Mouse (Mus musculus): Measurements from ENCODE around the gene Hamp2. TPM values are rescaled to one million over a fixed set of nuclear protein-coding genes. Genes with fewer than 3 reads are reported as not detected.

Hamp2 gene
- polyA plus RNA-seq, 1 experiment from 2014 or later: 0.52 TPM

GRCm38 (mm10) chr7:30884047-30884446 is 40.4 kb downstream of the Hamp2 start:
- H3K4me1 ChIP-seq (replicated peaks; ENCODE audit: control insufficient read depth, insufficient read depth): no peaks in the 10 kb centered on the region
- H3K36me3 ChIP-seq (ENCODE audit: control insufficient read depth, insufficient read depth, low read length): no peaks in the 10 kb centered on the region
- H3K27ac ChIP-seq (replicated peaks): no peak overlapping the region
- H3K9me3 ChIP-seq (ENCODE audit: control insufficient read depth, low read length): no peaks in the 10 kb centered on the region
- DNase-seq (ENCODE audit: low spot score): no peak
- no peak overlapping the region for H3K4me3 ChIP-seq (ENCODE audit: low read depth, low read length)
- no peak overlapping the region for H3K4me2 ChIP-seq (replicated peaks; ENCODE audit: low read depth)
- no peak overlapping the region for H3K9ac ChIP-seq (ENCODE audit: low read length)
- no peak for ATAC-seq (ENCODE audit: low FRiP score, low TSS enrichment)
- TF ChIP-seq EP300 (optimal IDR thresholded peaks at IDR 0.05) (no peak), CTCF (IDR thresholded peaks at IDR 0.05; ENCODE audit: low read depth) (no peak)
- no peaks in the 10 kb centered on the region for H3K27me3 ChIP-seq (ENCODE audit: control insufficient read depth, insufficient read depth, low read length)

GRCm38 (mm10) chr7:30881367-30881766 is 43.1 kb downstream of the Hamp2 start:
- Histone ChIP-seq H3K27ac (replicated peaks) (no peak overlapping the region), H3K4me3 (ENCODE audit: low read depth, low read length) (no peak overlapping the region), H3K9ac (ENCODE audit: low read length) (no peak overlapping the region), H3K9me3 (ENCODE audit: control insufficient read depth, low read length) (no peaks in the 10 kb centered on the region), H3K4me1 (replicated peaks; ENCODE audit: control insufficient read depth, insufficient read depth) (no peaks in the 10 kb centered on the region), H3K4me2 (replicated peaks; ENCODE audit: low read depth) (no peak overlapping the region), H3K36me3 (ENCODE audit: control insufficient read depth, insufficient read depth, low read length) (no peaks in the 10 kb centered on the region), H3K27me3 (ENCODE audit: control insufficient read depth, insufficient read depth, low read length) (no peaks in the 10 kb centered on the region)
- TF ChIP-seq EP300 (optimal IDR thresholded peaks at IDR 0.05) (no peak), CTCF (IDR thresholded peaks at IDR 0.05; ENCODE audit: low read depth) (no peak)
- 67% methylated on average over 3 of the region's 3 CpGs for WGBS
- no peak for ATAC-seq (ENCODE audit: low FRiP score, low TSS enrichment)
- DNase-seq (ENCODE audit: low spot score): no peak

GRCm38 (mm10) chr7:30880176-30880575 is 44.3 kb downstream of the Hamp2 start, which contains the start of gene Cd22:
Gene Cd22 (minus strand): TSS chr7:30880342.
- no peak for ATAC-seq (ENCODE audit: low FRiP score, low TSS enrichment)
- no peak within 1 kb of the TSS for H3K27ac ChIP-seq (replicated peaks)
- 52% methylated on average over 7 of the region's 7 CpGs for WGBS

GRCm38 (mm10) chr7:30878950-30879349 is 45.5 kb downstream of the Hamp2 start:
- Histone ChIP-seq H3K4me2 (replicated peaks; ENCODE audit: low read depth) (no peak overlapping the region), H3K9me3 (ENCODE audit: control insufficient read depth, low read length) (no peaks in the 10 kb centered on the region), H3K27ac (replicated peaks) (no peak overlapping the region), H3K27me3 (ENCODE audit: control insufficient read depth, insufficient read depth, low read length) (no peaks in the 10 kb centered on the region), H3K4me3 (ENCODE audit: low read depth, low read length) (no peak overlapping the region), H3K4me1 (replicated peaks; ENCODE audit: control insufficient read depth, insufficient read depth) (no peaks in the 10 kb centered on the region), H3K36me3 (ENCODE audit: control insufficient read depth, insufficient read depth, low read length) (no peaks in the 10 kb centered on the region), H3K9ac (ENCODE audit: low read length) (no peak overlapping the region)
- 80% methylated on average over 6 of the region's 6 CpGs for WGBS
- DNase-seq (ENCODE audit: low spot score): no peak
- TF ChIP-seq CTCF (IDR thresholded peaks at IDR 0.05; ENCODE audit: low read depth) (no peak), EP300 (optimal IDR thresholded peaks at IDR 0.05) (no peak)
- no peak for ATAC-seq (ENCODE audit: low FRiP score, low TSS enrichment)

More at GRCm38 (mm10) chr7:30880176-30880575, 44.3 kb downstream of the Hamp2 start, which contains the start of gene Cd22:
- Histone ChIP-seq H3K27me3 (ENCODE audit: control insufficient read depth, insufficient read depth, low read length) (no peaks in the 10 kb centered on the region), H3K9me3 (ENCODE audit: control insufficient read depth, low read length) (no peaks in the 10 kb centered on the region), H3K4me1 (replicated peaks; ENCODE audit: control insufficient read depth, insufficient read depth) (no peaks in the 10 kb centered on the region), H3K36me3 (ENCODE audit: control insufficient read depth, insufficient read depth, low read length) (no peaks in the 10 kb centered on the region), H3K9ac (ENCODE audit: low read length) (no peak within 1 kb of the TSS), H3K4me2 (replicated peaks; ENCODE audit: low read depth) (no peak within 1 kb of the TSS), H3K4me3 (ENCODE audit: low read depth, low read length) (no peak within 1 kb of the TSS)
- no peak for TF ChIP-seq EP300 (optimal IDR thresholded peaks at IDR 0.05)
- no peak for TF ChIP-seq CTCF (IDR thresholded peaks at IDR 0.05; ENCODE audit: low read depth)
- DNase-seq (ENCODE audit: low spot score): no peak

GRCm38 (mm10) chr7:30873083-30873482 is 51.4 kb downstream of the Hamp2 start:
- no peak for TF ChIP-seq EP300 (optimal IDR thresholded peaks at IDR 0.05)
- peak; percentile 83 for TF ChIP-seq CTCF (IDR thresholded peaks at IDR 0.05; ENCODE audit: low read depth)
- Histone ChIP-seq H3K4me1 (replicated peaks; ENCODE audit: control insufficient read depth, insufficient read depth) (no peaks in the 10 kb centered on the region), H3K36me3 (ENCODE audit: control insufficient read depth, insufficient read depth, low read length) (no peaks in the 10 kb centered on the region), H3K27ac (replicated peaks) (no peak overlapping the region), H3K27me3 (ENCODE audit: control insufficient read depth, insufficient read depth, low read length) (no peaks in the 10 kb centered on the region; the same call in 1 of the 2 replicates), H3K4me2 (replicated peaks; ENCODE audit: low read depth) (no peak overlapping the region), H3K9ac (ENCODE audit: low read length) (no peak overlapping the region), H3K9me3 (ENCODE audit: control insufficient read depth, low read length) (no peaks in the 10 kb centered on the region), H3K4me3 (ENCODE audit: low read depth, low read length) (no peak overlapping the region)
- 22% methylated on average over 15 of the region's 15 CpGs for WGBS
- DNase-seq (ENCODE audit: low spot score): peak; percentile 85
- ATAC-seq (ENCODE audit: low FRiP score, low TSS enrichment): peak; percentile 67

Other genes with a start within 250 kb of the Hamp2 start
- gene 2200002J24Rik, start 225.8 kb downstream of the Hamp2 start, polyA plus RNA-seq (2015; fragmentation: Nextera tagmentation; extraction: Ambion mirVana): 54.4 and 61.2 TPM in 2 replicates
- gene Atp4a, start 212.5 kb downstream of the Hamp2 start, polyA plus RNA-seq (2015; fragmentation: Nextera tagmentation; extraction: Ambion mirVana): 601 and 695 TPM in 2 replicates
- gene Tmem147, start 195.1 kb downstream of the Hamp2 start, polyA plus RNA-seq (2015; fragmentation: Nextera tagmentation; extraction: Ambion mirVana): 210 and 221 TPM in 2 replicates
- 0.27 and 0.30 TPM in 2 replicates for gene Gapdhs, start 181.0 kb downstream of the Hamp2 start, polyA plus RNA-seq (2015; fragmentation: Nextera tagmentation; extraction: Ambion mirVana)
- gene Sbsn, start 173.2 kb downstream of the Hamp2 start, polyA plus RNA-seq (2015; fragmentation: Nextera tagmentation; extraction: Ambion mirVana): 438 and 453 TPM in 2 replicates
- 1,959 and 2,038 TPM in 2 replicates for gene Dmkn, start 160.9 kb downstream of the Hamp2 start, polyA plus RNA-seq (2015; fragmentation: Nextera tagmentation; extraction: Ambion mirVana)
- 12,744 and 13,054 TPM in 2 replicates for gene Krtdap, start 136.8 kb downstream of the Hamp2 start, polyA plus RNA-seq (2015; fragmentation: Nextera tagmentation; extraction: Ambion mirVana)
- gene Ffar2, start 100.9 kb downstream of the Hamp2 start, polyA plus RNA-seq (2015; fragmentation: Nextera tagmentation; extraction: Ambion mirVana): 1.7 TPM in 2 replicates
- 0.22 and 0.30 TPM in 2 replicates for gene Ffar3, start 68.5 kb downstream of the Hamp2 start, polyA plus RNA-seq (2015; fragmentation: Nextera tagmentation; extraction: Ambion mirVana)
- gene Ffar1, start 63.1 kb downstream of the Hamp2 start, polyA plus RNA-seq (2015; fragmentation: Nextera tagmentation; extraction: Ambion mirVana): 0.04 and 0.06 TPM in 2 replicates
- gene Cd22, start 44.3 kb downstream of the Hamp2 start, polyA plus RNA-seq (2015; fragmentation: Nextera tagmentation; extraction: Ambion mirVana): 0.05 and 0.07 TPM in 2 replicates
- gene Mag, start 9.8 kb downstream of the Hamp2 start, polyA plus RNA-seq (2015; fragmentation: Nextera tagmentation; extraction: Ambion mirVana): 0.33 and 0.36 TPM in 2 replicates
- 0.45 and 1.6 TPM in 2 replicates for gene Hamp, start 19.4 kb upstream of the Hamp2 start, polyA plus RNA-seq (2015; fragmentation: Nextera tagmentation; extraction: Ambion mirVana)
- gene Usf2, start 32.1 kb upstream of the Hamp2 start, polyA plus RNA-seq (2015; fragmentation: Nextera tagmentation; extraction: Ambion mirVana): 12.0 and 14.2 TPM in 2 replicates
- gene Lsr, start 48.8 kb upstream of the Hamp2 start, polyA plus RNA-seq (2015; fragmentation: Nextera tagmentation; extraction: Ambion mirVana): 101 and 111 TPM in 2 replicates
- gene Fam187b, start 49.1 kb upstream of the Hamp2 start, polyA plus RNA-seq (2015; fragmentation: Nextera tagmentation; extraction: Ambion mirVana): 5.3 and 5.7 TPM in 2 replicates
- gene Fxyd5, start 117.8 kb upstream of the Hamp2 start, polyA plus RNA-seq (2015; fragmentation: Nextera tagmentation; extraction: Ambion mirVana): 13.3 and 16.0 TPM in 2 replicates
- 19.9 and 20.3 TPM in 2 replicates for gene Fxyd7, start 126.8 kb upstream of the Hamp2 start, polyA plus RNA-seq (2015; fragmentation: Nextera tagmentation; extraction: Ambion mirVana)
- gene Fxyd1, start 132.5 kb upstream of the Hamp2 start, polyA plus RNA-seq (2015; fragmentation: Nextera tagmentation; extraction: Ambion mirVana): 177 and 187 TPM in 2 replicates
- gene Lgi4, start 134.7 kb upstream of the Hamp2 start, polyA plus RNA-seq (2015; fragmentation: Nextera tagmentation; extraction: Ambion mirVana): 0.46 and 0.87 TPM in 2 replicates
- gene Fxyd3, start 152.0 kb upstream of the Hamp2 start, polyA plus RNA-seq (2015; fragmentation: Nextera tagmentation; extraction: Ambion mirVana): 1,122 and 1,152 TPM in 2 replicates
- gene Hpn, start 190.6 kb upstream of the Hamp2 start, polyA plus RNA-seq (2015; fragmentation: Nextera tagmentation; extraction: Ambion mirVana): 17.9 and 21.7 TPM in 2 replicates
- gene Scn1b, start 202.3 kb upstream of the Hamp2 start, polyA plus RNA-seq (2015; fragmentation: Nextera tagmentation; extraction: Ambion mirVana): 2.3 and 2.5 TPM in 2 replicates
- gene Gramd1a, start 231.2 kb upstream of the Hamp2 start, polyA plus RNA-seq (2015; fragmentation: Nextera tagmentation; extraction: Ambion mirVana): 14.4 and 17.4 TPM in 2 replicates